Mouse (Mus musculus): ENCODE measurements around the gene Creb3l2. TPM values are rescaled to one million over a fixed set of nuclear protein-coding genes. Genes with fewer than 3 reads are reported as not detected.
"Not testable (repeated sequence)": the region's sequence is repeated elsewhere in the genome, so short reads cannot be mapped to it uniquely, and the experiment has no call there.

Creb3l2 gene
- total RNA-seq (2018; cell fraction: chromatin; rRNA removed), result 1 to 10 TPM in 23 of 26 experiments, under 1 TPM in 3; 0.51 to 8.5 (median 4.9) TPM
- total RNA-seq (2018; cell fraction: cytosol; rRNA removed), result 1 to 10 TPM; 2.9 to 9.7 (median 5.3) TPM
- 10 to 100 TPM in 3 of 26 experiments, 1 to 10 TPM in 23; 2.7 to 12.1 (median 6.0) TPM for total RNA-seq (2018; cell fraction: nucleus; rRNA removed)
- 3.0 to 5.1 TPM (median 4.9 TPM) in 3 replicates for polyA plus RNA-seq (2018)

DNA sequence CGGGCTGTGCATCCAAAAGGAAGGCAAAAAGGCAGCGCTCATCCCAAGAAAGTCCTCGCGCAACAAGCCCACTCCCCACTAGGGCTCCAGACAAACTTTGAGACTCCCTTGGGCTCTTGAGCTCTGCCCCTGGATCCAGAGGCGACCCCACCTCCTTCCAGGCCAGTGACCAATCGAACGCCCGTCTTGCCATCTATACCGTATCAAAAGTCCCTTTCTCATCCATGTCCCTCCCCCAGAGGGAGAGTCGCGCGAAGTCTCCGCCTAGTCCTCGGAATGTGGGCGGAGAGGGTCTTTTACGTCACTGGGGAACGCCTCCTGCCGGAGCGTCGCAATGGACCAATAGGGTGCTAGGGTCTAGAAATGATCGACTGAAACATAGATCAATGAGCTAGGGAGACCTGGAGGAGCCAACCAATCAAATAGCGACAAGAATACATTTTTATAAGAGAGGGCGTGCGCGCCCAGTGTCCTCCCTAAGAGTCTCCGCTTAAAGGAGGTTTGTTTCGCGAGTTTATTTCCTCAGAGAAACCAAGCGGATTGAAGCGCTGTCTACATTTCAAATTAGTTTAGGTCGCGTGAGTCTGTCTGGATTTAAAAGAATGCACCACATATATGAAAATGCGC is at the start of gene Creb3l2:
Gene Creb3l2, minus strand, starts transcription at position 106 of the 627 bp plus-strand sequence.
- H3K36me3 ChIP-seq (ENCODE audit: inconsistent target), result no peaks in the 10 kb centered on the region
- no peaks in the 10 kb centered on the region for H3K79me2 ChIP-seq (ENCODE audit: inconsistent target)
- peak within 1 kb of the TSS; percentile 83 for H3K4me3 ChIP-seq (ENCODE audit: inconsistent target)
- WGBS (ENCODE audit: missing documents), result under 1% methylated on average over 33 of the region's 33 CpGs
- H3K27ac ChIP-seq, result peak within 1 kb of the TSS; percentile 41

DNA sequence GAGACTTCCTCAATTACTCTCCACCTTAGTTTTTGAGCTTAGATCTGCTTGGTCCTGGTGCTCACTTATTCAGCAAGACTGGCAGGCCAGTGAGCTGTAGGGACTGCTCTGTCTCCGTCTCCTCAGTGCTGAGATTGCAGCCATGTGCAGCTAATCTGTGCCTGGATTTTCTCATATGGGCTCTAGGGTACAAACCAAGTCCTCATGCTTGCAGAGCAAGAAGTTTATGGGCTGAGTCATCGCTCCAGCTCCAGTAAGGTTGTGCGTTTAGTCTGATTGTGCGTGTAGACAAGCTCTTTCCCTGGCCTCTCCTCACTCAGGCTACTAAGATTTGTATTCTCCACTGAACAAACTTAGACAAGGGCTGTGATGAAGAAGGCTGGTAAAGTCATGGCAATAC is 44.6 kb upstream of the Creb3l2 start:
- Histone ChIP-seq H3K36me3 (ENCODE audit: inconsistent target) (no peaks in the 10 kb centered on the region), H3K27ac (no peak overlapping the region), H3K79me2 (ENCODE audit: inconsistent target) (no peaks in the 10 kb centered on the region), H3K4me3 (ENCODE audit: inconsistent target) (no peak overlapping the region)
- WGBS (ENCODE audit: missing documents), result 93% methylated on average over 4 of the region's 4 CpGs

GRCm38 (mm10) chr6:37484588-37485070 is 42.7 kb upstream of the Creb3l2 start:
- Histone ChIP-seq H3K79me2 (ENCODE audit: inconsistent target) (no peaks in the 10 kb centered on the region), H3K36me3 (ENCODE audit: inconsistent target) (no peaks in the 10 kb centered on the region), H3K4me3 (ENCODE audit: inconsistent target) (no peak overlapping the region), H3K27ac (no peak overlapping the region)
- WGBS (ENCODE audit: missing documents), result 100% methylated on average over 1 of the region's 1 CpGs

- 68% methylated on average over 5 of the region's 5 CpGs for WGBS (ENCODE audit: missing documents)
These were observed 41.3 kb upstream of the Creb3l2 start for GRCm38 (mm10) chr6:37483262-37483661.

GRCm38 (mm10) chr6:37481147-37481546 is 39.2 kb upstream of the Creb3l2 start:
- H3K27ac ChIP-seq, result no peak overlapping the region
- 92% methylated on average over 3 of the region's 3 CpGs for WGBS (ENCODE audit: missing documents)
- H3K4me3 ChIP-seq (ENCODE audit: inconsistent target), result no peak overlapping the region
- no peaks in the 10 kb centered on the region for H3K79me2 ChIP-seq (ENCODE audit: inconsistent target)
- H3K36me3 ChIP-seq (ENCODE audit: inconsistent target), result no peaks in the 10 kb centered on the region

More at GRCm38 (mm10) chr6:37483262-37483661, 41.3 kb upstream of the Creb3l2 start:
- Histone ChIP-seq H3K79me2 (ENCODE audit: inconsistent target) (no peaks in the 10 kb centered on the region), H3K27ac (no peak overlapping the region), H3K4me3 (ENCODE audit: inconsistent target) (no peak overlapping the region), H3K36me3 (ENCODE audit: inconsistent target) (no peaks in the 10 kb centered on the region)

GRCm38 (mm10) chr6:37480008-37480407 is 38.1 kb upstream of the Creb3l2 start:
- H3K27ac ChIP-seq, result no peak overlapping the region
- no peaks in the 10 kb centered on the region for H3K79me2 ChIP-seq (ENCODE audit: inconsistent target)
- H3K36me3 ChIP-seq (ENCODE audit: inconsistent target), result no peaks in the 10 kb centered on the region
- no peak overlapping the region for H3K4me3 ChIP-seq (ENCODE audit: inconsistent target)

DNA sequence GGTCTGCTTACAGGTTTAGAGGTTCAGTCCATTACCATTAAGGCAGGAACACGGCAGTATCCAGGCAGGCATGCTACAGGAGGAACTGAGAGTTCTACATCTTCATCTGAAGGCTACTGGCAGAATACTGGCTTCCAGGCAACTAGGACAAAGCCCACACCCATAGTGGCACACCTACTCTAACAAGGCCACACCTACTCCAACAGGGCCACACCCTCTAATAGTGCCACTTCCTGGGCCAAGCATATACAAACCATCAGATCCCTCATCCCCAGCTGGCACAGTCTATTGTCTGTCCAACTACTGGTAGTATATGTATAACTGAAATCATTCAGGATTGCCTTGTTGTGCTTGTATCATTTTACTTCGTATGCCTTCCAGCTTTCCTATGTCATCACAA is 36.5 kb upstream of the Creb3l2 start:
- H3K36me3 ChIP-seq (ENCODE audit: inconsistent target), result no peaks in the 10 kb centered on the region
- H3K79me2 ChIP-seq (ENCODE audit: inconsistent target), result no peaks in the 10 kb centered on the region
- H3K4me3 ChIP-seq (ENCODE audit: inconsistent target), result no peak overlapping the region
- no peak overlapping the region for H3K27ac ChIP-seq
- 100% methylated on average over 2 of the region's 2 CpGs for WGBS (ENCODE audit: missing documents)

DNA sequence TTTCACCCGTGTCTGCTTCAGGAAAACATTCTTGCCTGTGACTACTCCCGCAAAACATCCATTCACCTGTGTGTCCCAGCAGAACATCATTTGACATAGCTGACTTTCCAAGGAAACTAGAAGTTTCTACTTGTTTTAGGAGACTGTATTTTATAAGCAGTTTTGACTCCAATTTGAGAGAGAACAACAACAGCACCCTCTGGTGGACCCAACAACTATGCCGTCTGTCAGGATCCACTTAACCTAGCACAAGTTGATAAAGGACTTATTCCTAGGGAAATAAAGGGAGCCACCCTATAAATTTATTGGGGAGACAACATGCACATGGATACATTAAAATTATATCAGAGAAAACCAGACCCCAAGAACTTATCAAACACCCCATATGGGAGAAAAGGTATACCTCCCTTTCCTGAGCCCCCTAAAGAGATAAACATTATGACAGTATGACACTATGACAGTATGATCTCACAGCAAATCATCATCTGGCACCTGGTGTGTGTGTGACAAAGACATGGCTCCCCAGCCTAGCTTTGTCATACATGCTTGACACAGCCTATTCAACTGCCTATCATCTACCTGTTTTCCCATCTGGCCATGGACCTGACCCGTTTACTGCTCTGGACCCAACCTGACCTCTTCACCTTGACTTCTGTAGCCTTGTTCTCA is 31.9 kb upstream of the Creb3l2 start:
- 87% methylated on average over 4 of the region's 4 CpGs for WGBS (ENCODE audit: missing documents)
- Histone ChIP-seq H3K4me3 (ENCODE audit: inconsistent target) (no peak overlapping the region), H3K27ac (no peak overlapping the region), H3K36me3 (ENCODE audit: inconsistent target) (no peaks in the 10 kb centered on the region), H3K79me2 (ENCODE audit: inconsistent target) (no peaks in the 10 kb centered on the region)

DNA sequence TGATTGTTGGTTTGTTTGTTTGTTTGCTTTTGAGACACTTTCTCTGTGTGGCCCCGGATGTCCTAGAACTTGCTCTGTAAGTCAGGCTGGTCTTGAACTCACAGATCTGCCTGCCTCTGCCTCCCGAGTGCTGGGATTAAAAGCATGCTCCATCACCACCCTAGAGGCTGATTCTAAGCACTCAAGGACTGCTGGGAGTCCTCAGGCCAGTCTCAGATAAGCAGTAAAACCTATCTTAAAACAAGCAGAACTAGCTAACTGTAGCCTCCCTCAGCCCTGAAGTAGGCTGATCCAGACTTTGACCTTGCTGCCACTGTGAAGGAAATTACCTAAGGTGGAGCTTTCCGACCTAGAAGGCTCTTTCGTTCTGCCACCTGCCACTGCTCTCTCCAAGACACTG is 28.3 kb upstream of the Creb3l2 start:
- Histone ChIP-seq H3K4me3 (ENCODE audit: inconsistent target) (no peak overlapping the region), H3K27ac (no peak overlapping the region), H3K79me2 (ENCODE audit: inconsistent target) (no peaks in the 10 kb centered on the region), H3K36me3 (ENCODE audit: inconsistent target) (no peaks in the 10 kb centered on the region)
- 86% methylated on average over 4 of the region's 4 CpGs for WGBS (ENCODE audit: missing documents)

DNA sequence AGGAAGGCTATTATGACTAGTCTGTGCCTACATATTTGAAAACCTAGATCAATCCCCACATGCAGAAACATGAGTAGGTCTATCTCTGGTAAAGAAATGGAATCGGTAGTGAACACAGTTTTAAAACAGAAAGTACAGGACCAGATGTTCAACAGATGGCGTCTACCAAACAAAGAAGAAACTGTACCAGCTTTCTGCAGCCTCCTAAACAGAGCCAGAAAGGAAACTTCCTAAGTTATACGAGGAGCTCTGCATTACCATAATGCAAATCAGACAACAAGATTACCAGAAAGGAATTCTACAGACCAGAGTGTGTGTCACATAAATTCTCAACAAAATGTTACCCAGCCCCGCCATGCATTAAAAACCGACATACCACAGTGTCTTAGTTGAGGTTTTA is 23.9 kb upstream of the Creb3l2 start:
- Histone ChIP-seq H3K4me3 (ENCODE audit: inconsistent target) (no peak overlapping the region), H3K36me3 (ENCODE audit: inconsistent target) (no peaks in the 10 kb centered on the region), H3K79me2 (ENCODE audit: inconsistent target) (no peaks in the 10 kb centered on the region), H3K27ac (no peak overlapping the region)
- 89% methylated on average over 5 of the region's 5 CpGs for WGBS (ENCODE audit: missing documents)

GRCm38 (mm10) chr6:37465356-37465755 is 23.4 kb upstream of the Creb3l2 start:
- Histone ChIP-seq H3K79me2 (ENCODE audit: inconsistent target) (no peaks in the 10 kb centered on the region), H3K27ac (no peak overlapping the region), H3K4me3 (ENCODE audit: inconsistent target) (no peak overlapping the region), H3K36me3 (ENCODE audit: inconsistent target) (no peaks in the 10 kb centered on the region)

DNA sequence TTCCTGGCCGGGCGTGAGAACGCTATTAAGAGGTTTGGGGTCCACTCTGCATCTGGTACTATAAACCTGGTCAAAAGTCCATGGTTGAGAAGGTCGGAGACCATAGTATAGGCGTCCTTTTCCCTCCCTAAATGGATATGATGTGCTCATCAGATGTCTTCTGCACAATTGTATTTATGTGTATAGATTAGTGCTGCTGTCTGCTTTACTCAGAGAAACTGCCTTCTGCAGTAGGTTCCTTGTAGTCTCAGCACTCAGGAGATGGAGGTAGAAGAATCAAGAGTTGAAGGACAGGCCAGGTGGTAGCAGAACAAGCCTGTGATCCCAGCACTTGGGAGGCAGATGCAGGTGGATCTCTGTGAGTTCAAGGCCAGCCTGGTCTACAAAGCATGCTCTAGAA is 22.6 kb upstream of the Creb3l2 start:
- no peak overlapping the region for H3K27ac ChIP-seq
- H3K79me2 ChIP-seq (ENCODE audit: inconsistent target), result no peaks in the 10 kb centered on the region
- no peaks in the 10 kb centered on the region for H3K36me3 ChIP-seq (ENCODE audit: inconsistent target)
- 7% methylated on average over 5 of the region's 5 CpGs for WGBS (ENCODE audit: missing documents)
- peak overlapping the region; percentile 32 for H3K4me3 ChIP-seq (ENCODE audit: inconsistent target)

GRCm38 (mm10) chr6:37463517-37464482 is 21.9 kb upstream of the Creb3l2 start:
- not testable (repeated sequence) for H3K27ac ChIP-seq; H3K36me3 ChIP-seq (ENCODE audit: inconsistent target); H3K79me2 ChIP-seq (ENCODE audit: inconsistent target)
- WGBS (ENCODE audit: missing documents), result 0% methylated on average over 6 of the region's 25 CpGs
- H3K4me3 ChIP-seq (ENCODE audit: inconsistent target), result peak overlapping the region; percentile 32

- Histone ChIP-seq H3K36me3 (ENCODE audit: inconsistent target) (no peaks in the 10 kb centered on the region), H3K4me3 (ENCODE audit: inconsistent target) (no peak overlapping the region), H3K27ac (no peak overlapping the region), H3K79me2 (ENCODE audit: inconsistent target) (no peaks in the 10 kb centered on the region)
- WGBS (ENCODE audit: missing documents), result 93% methylated on average over 6 of the region's 6 CpGs
These were observed 18.7 kb upstream of the Creb3l2 start for GRCm38 (mm10) chr6:37460681-37461080.
